8 mouse cellular contexts compared by ENCODE assay signal in genomic region chr9:46272677-46273454, GRCm38 (mm10). TPM values are rescaled to one million over a fixed set of nuclear protein-coding genes. Genes with fewer than 3 reads are reported as not detected.
DNase-seq lines count a peak whose midpoint lies in the region; ATAC-seq and TF ChIP-seq lines count a peak whose summit lies in the region.

Gene Zpr1 (plus strand): TSS chr9:46273064.

- H3K79me3 ChIP-seq in C2C12 (ENCODE audit: low read depth), result peaks cover 16% of the 10 kb centered on the region

- TF ChIP-seq CTCF in C2C12 (IDR thresholded peaks at IDR 0.05; ENCODE audit: control insufficient read depth, insufficient read depth, insufficient read length), result no peak
- TF ChIP-seq CTCF in brain, embryonic 14.5 days (IDR thresholded peaks at IDR 0.05; ENCODE audit: borderline replicate concordance, extremely low read depth, insufficient read depth, insufficient read length), result peak; percentile 41; the same call in 1 of the 2 replicates
- no peak; the same call in 1 of the 2 replicates for TF ChIP-seq CTCF in liver, adult 2 months (IDR thresholded peaks at IDR 0.05; ENCODE audit: low read depth, low read length)

- H3K9me3 ChIP-seq in erythroblast, embryonic 14.5 days (ENCODE audit: control insufficient read depth, low read length), result no peaks in the 10 kb centered on the region
- no peaks in the 10 kb centered on the region for H3K9me3 ChIP-seq in heart, embryonic 11.5 days (replicated peaks; ENCODE audit: control insufficient read depth, low read length)
- no peaks in the 10 kb centered on the region for H3K9me3 ChIP-seq in kidney, embryonic 16.5 days (ENCODE audit: low read length)

- peak; percentile 98 for DNase-seq in brain, embryonic 14.5 days (ENCODE audit: low read depth)
- DNase-seq in liver, adult 2 months (ENCODE audit: extremely low read depth, low read depth, low spot score), result peak; percentile 98
- peak; percentile 93 for DNase-seq in splenic B cell, adult 2 months (ENCODE audit: low read depth, low spot score)

- H3K4me1 ChIP-seq in erythroblast, embryonic 14.5 days (ENCODE audit: control insufficient read depth), result peaks cover 30% of the 10 kb centered on the region
- H3K4me1 ChIP-seq in heart, embryonic 11.5 days (ENCODE audit: control insufficient read depth, insufficient read depth, low read length), result peaks cover 9% of the 10 kb centered on the region
- peaks cover 13% of the 10 kb centered on the region for H3K4me1 ChIP-seq in kidney, embryonic 16.5 days (ENCODE audit: insufficient read depth, low read length)
- peaks cover 16% of the 10 kb centered on the region for H3K4me1 ChIP-seq in liver, adult 2 months (ENCODE audit: control insufficient read depth, insufficient read depth, low read length)

- TF ChIP-seq POLR2A in brain, embryonic 14.5 days (IDR thresholded peaks at IDR 0.05; ENCODE audit: borderline replicate concordance, extremely low read depth, insufficient read depth, insufficient read length, poor library complexity, severe bottlenecking), result peak; percentile 70
- peak; percentile 53; the same call in 1 of the 2 replicates for TF ChIP-seq POLR2A in liver, adult 2 months (IDR thresholded peaks at IDR 0.05; ENCODE audit: extremely low read depth, insufficient read depth, low read length)
- TF ChIP-seq POLR2A in myocyte (IDR thresholded peaks at IDR 0.05; ENCODE audit: insufficient read length, low read depth), result peak; percentile 80

- WGBS in heart, embryonic 11.5 days (ENCODE audit: insufficient replicate concordance), result 4% methylated on average over 45 of the region's 45 CpGs
- WGBS in kidney, embryonic 16.5 days, result 5% methylated on average over 45 of the region's 45 CpGs
- WGBS in liver, adult 2 months, result 1% methylated on average over 45 of the region's 45 CpGs

- H3K27me3 ChIP-seq in C2C12 (ENCODE audit: control insufficient read depth, insufficient read depth, insufficient read length) (peaks cover 29% of the 10 kb centered on the region), myocyte (ENCODE audit: control insufficient read depth, insufficient read depth, insufficient read length) (peaks cover 25% of the 10 kb centered on the region)
- peaks cover 21% of the 10 kb centered on the region for H3K27me3 ChIP-seq in erythroblast, embryonic 14.5 days (ENCODE audit: control insufficient read depth)
- H3K27me3 ChIP-seq in heart, embryonic 11.5 days (ENCODE audit: control insufficient read depth, insufficient read depth, low read length), result peaks cover 28% of the 10 kb centered on the region
- H3K27me3 ChIP-seq in kidney, embryonic 16.5 days (ENCODE audit: insufficient read depth, low read length), result peaks cover 8% of the 10 kb centered on the region; the same call in 1 of the 2 replicates
- H3K27me3 ChIP-seq in liver, adult 2 months (ENCODE audit: control insufficient read depth, insufficient read depth, low read length), result no peaks in the 10 kb centered on the region
- H3K27me3 ChIP-seq in splenic B cell, adult 2 months (ENCODE audit: control insufficient read depth, insufficient read depth, low read length, poor library complexity, severe bottlenecking), result peaks cover 2% of the 10 kb centered on the region; the same call in 1 of the 2 replicates

- peak; percentile 82 for ATAC-seq in heart, embryonic 11.5 days (replicated peaks; ENCODE audit: insufficient number of reproducible peaks, low FRiP score, low TSS enrichment)
- peak; percentile 96 for ATAC-seq in kidney, embryonic 16.5 days (ENCODE audit: low FRiP score, low TSS enrichment)

- H3K4me2 ChIP-seq in heart, embryonic 11.5 days, result peak within 1 kb of the TSS; percentile 92
- peak within 1 kb of the TSS; percentile 92 for H3K4me2 ChIP-seq in kidney, embryonic 16.5 days (replicated peaks; ENCODE audit: low read depth, low read length)
- peak within 1 kb of the TSS; percentile 89 for H3K4me2 ChIP-seq in myocyte (ENCODE audit: low read depth)

- H3K27ac ChIP-seq in heart, embryonic 11.5 days (ENCODE audit: low read depth, low read length), result peak within 1 kb of the TSS; percentile 60
- peak within 1 kb of the TSS; percentile 84 for H3K27ac ChIP-seq in kidney, embryonic 16.5 days (ENCODE audit: low read length)
- H3K27ac ChIP-seq in liver, adult 2 months (replicated peaks; ENCODE audit: insufficient read depth, low read depth, low read length), result peak within 1 kb of the TSS; percentile 88

- H3K36me3 ChIP-seq in C2C12 (ENCODE audit: control insufficient read depth, insufficient read depth), result peaks cover 33% of the 10 kb centered on the region
- H3K36me3 ChIP-seq in erythroblast, embryonic 14.5 days (ENCODE audit: control insufficient read depth), result peaks cover 36% of the 10 kb centered on the region
- H3K36me3 ChIP-seq in heart, embryonic 11.5 days (ENCODE audit: control insufficient read depth, insufficient read depth, low read length), result peaks cover 12% of the 10 kb centered on the region
- H3K36me3 ChIP-seq in kidney, embryonic 16.5 days (ENCODE audit: insufficient read depth, low read length), result peaks cover 34% of the 10 kb centered on the region
- H3K36me3 ChIP-seq in liver, adult 2 months (ENCODE audit: control insufficient read depth, insufficient read depth, low read length), result peaks cover 43% of the 10 kb centered on the region
- H3K36me3 ChIP-seq in myocyte (ENCODE audit: control insufficient read depth, insufficient read depth), result peaks cover 23% of the 10 kb centered on the region
- H3K36me3 ChIP-seq in splenic B cell, adult 2 months (ENCODE audit: control insufficient read depth, insufficient read depth, low read length, poor library complexity, severe bottlenecking), result peaks cover 7% of the 10 kb centered on the region

- H3K79me2 ChIP-seq in C2C12 (ENCODE audit: control insufficient read depth, insufficient read depth), result peaks cover 42% of the 10 kb centered on the region
- H3K79me2 ChIP-seq in liver, adult 2 months (ENCODE audit: control insufficient read depth, insufficient read depth, low read length), result peaks cover 3% of the 10 kb centered on the region; the same call in 1 of the 2 replicates
- peaks cover 9% of the 10 kb centered on the region for H3K79me2 ChIP-seq in myocyte (ENCODE audit: control insufficient read depth, insufficient read depth)

- H3K4me3 ChIP-seq in C2C12 (ENCODE audit: insufficient read depth, poor library complexity, severe bottlenecking) (peak within 1 kb of the TSS; percentile 85), myocyte (peak within 1 kb of the TSS; percentile 80)
- peak within 1 kb of the TSS; percentile 86 for H3K4me3 ChIP-seq in erythroblast, embryonic 14.5 days (replicated peaks)
- H3K4me3 ChIP-seq in heart, embryonic 11.5 days (ENCODE audit: low read depth, low read length), result peak within 1 kb of the TSS; percentile 95
- H3K4me3 ChIP-seq in kidney, embryonic 16.5 days (ENCODE audit: low read length), result peak within 1 kb of the TSS; percentile 93
- peak within 1 kb of the TSS; percentile 69 for H3K4me3 ChIP-seq in liver, adult 2 months (ENCODE audit: insufficient read depth, low read depth, low read length)

- peak within 1 kb of the TSS; percentile 77 for H3K9ac ChIP-seq in heart, embryonic 11.5 days (ENCODE audit: low read depth, low read length)
- peak within 1 kb of the TSS; percentile 81 for H3K9ac ChIP-seq in kidney, embryonic 16.5 days (replicated peaks; ENCODE audit: low read length)
- H3K9ac ChIP-seq in liver, adult 2 months (ENCODE audit: low read depth, low read length), result peak within 1 kb of the TSS; percentile 77

- H3ac ChIP-seq in C2C12 (ENCODE audit: control insufficient read depth, insufficient read length, low read depth), result peak within 1 kb of the TSS; percentile 85
- peak within 1 kb of the TSS; percentile 41 for H3ac ChIP-seq in myocyte (ENCODE audit: control insufficient read depth, insufficient read length)

TF ChIP-seq in C2C12, 6 proteins besides CTCF, POLR2A, EP300 and RAD21:
- no peak for TF ChIP-seq CEBPB (IDR thresholded peaks at IDR 0.05; ENCODE audit: low read depth)
- TF ChIP-seq MYOG (IDR thresholded peaks at IDR 0.05; ENCODE audit: control insufficient read depth, extremely low read depth, insufficient read length), result no peak
- no peak for TF ChIP-seq USF1 (IDR thresholded peaks at IDR 0.05; ENCODE audit: low read depth)
- TF ChIP-seq FOSL1 (IDR thresholded peaks at IDR 0.05; ENCODE audit: insufficient read depth, low read length, poor library complexity, severe bottlenecking), result no peak
- TF ChIP-seq MAX (IDR thresholded peaks at IDR 0.05), result peak; percentile 60
- TF ChIP-seq MYOD1 (IDR thresholded peaks at IDR 0.05; ENCODE audit: control insufficient read depth, insufficient read length, low read depth), result no peak
TF ChIP-seq in C2C12: peak in this region for 1.

TF ChIP-seq in myocyte, 11 proteins besides CTCF, POLR2A, EP300 and RAD21:
- peak in 1 of 3 experiments; percentile 4 for TF ChIP-seq MYOD1 (IDR thresholded peaks at IDR 0.05; ENCODE audit: control insufficient read depth in 1 of 3, insufficient read length in 2 of 3, low read depth in 2 of 3)
- no peak for TF ChIP-seq MYOG (IDR thresholded peaks at IDR 0.05; ENCODE audit: control insufficient read depth in 1 of 3, insufficient read depth in 1 of 3, insufficient read length in 2 of 3, low read depth in 2 of 3)
- TF ChIP-seq CEBPB (IDR thresholded peaks at IDR 0.05; ENCODE audit: insufficient read depth, poor library complexity, severe bottlenecking), result no peak
- TF ChIP-seq TCF3 (IDR thresholded peaks at IDR 0.05; ENCODE audit: insufficient read length, low read depth), result no peak
- no peak for TF ChIP-seq USF1 (IDR thresholded peaks at IDR 0.05; ENCODE audit: low read depth)
- peak; percentile 72 for TF ChIP-seq POLR2AphosphoS2 (IDR thresholded peaks at IDR 0.05; ENCODE audit: insufficient read length, low read depth)
- TF ChIP-seq TCF12 (IDR thresholded peaks at IDR 0.05; ENCODE audit: insufficient read depth, poor library complexity, severe bottlenecking), result no peak

RNA-seq across cellular contexts. Expression of gene Zpr1, which starts in this region (rescaled TPM):
- 40.1 TPM for polyA plus RNA-seq in C2C12 (2012; fragmentation: generic; extraction: Trizol)
- polyA plus RNA-seq in brain, embryonic 14.5 days (2012; rRNA removed), result 37.3 and 39.1 TPM in 2 replicates
- polyA plus RNA-seq in erythroblast, embryonic 14.5 days (2012), result 0.53 and 1.7 TPM in 2 replicates
- 41.2 and 46.4 TPM in 2 replicates for polyA plus RNA-seq in heart, embryonic 11.5 days (2014; fragmentation: Nextera tagmentation; extraction: Ambion mirVana)
- 61.1 and 61.9 TPM in 2 replicates for polyA plus RNA-seq in kidney, embryonic 16.5 days (2015; fragmentation: Nextera tagmentation; extraction: Ambion mirVana)
- 25.9 and 42.4 TPM in 2 replicates for total RNA-seq in liver, adult 2 months (2014; rRNA removed)
- polyA plus RNA-seq in liver, adult 2 months (2012; rRNA removed), result 19.5 and 23.0 TPM in 2 replicates
- polyA plus RNA-seq in myocyte (2012; fragmentation: generic; extraction: Trizol), result 33.1 TPM

Comparison
In these comparisons a context has a peak if more than half of its experiments do, and no peak if none do; other contexts are left out.
1. Peak in every context shown above with its lines: DNase-seq, ATAC-seq, H3K4me3 ChIP-seq and H3K27ac ChIP-seq.